Mouse (Mus musculus): ENCODE data around the gene St6galnac3. TPM values are rescaled to one million over a fixed set of nuclear protein-coding genes. Genes with fewer than 3 reads are reported as not detected.

The St6galnac3 gene
- total and polyA plus RNA-seq, 2 experiments from 2014 or later = 6.9 to 16.6 TPM

GRCm38 (mm10) chr3:153720922-153721321, 4.1 kb downstream of the St6galnac3 start:
- Histone ChIP-seq H3K27me3 (ENCODE audit: insufficient read depth, low read length) (no peaks in the 10 kb centered on the region), H3K4me2 (ENCODE audit: low read depth) (no peak overlapping the region), H3K27ac (ENCODE audit: low read depth, low read length) (no peak overlapping the region), H3K4me1 (ENCODE audit: insufficient read depth) (peaks cover 16% of the 10 kb centered on the region; the same call in 1 of the 2 replicates), H3K36me3 (ENCODE audit: insufficient read depth) (no peaks in the 10 kb centered on the region), H3K9me3 (ENCODE audit: low read length) (no peaks in the 10 kb centered on the region), H3K9ac (no peak overlapping the region), H3K4me3 (ENCODE audit: low read depth, low read length) (no peak overlapping the region)
- ATAC-seq = no peak
- 78% methylated on average over 4 of the region's 4 CpGs for WGBS
- TF ChIP-seq CTCF (IDR thresholded peaks at IDR 0.05; ENCODE audit: low read depth) = no peak
- no peak for DNase-seq

- WGBS = 63% methylated on average over 3 of the region's 3 CpGs
- Histone ChIP-seq H3K4me2 (ENCODE audit: low read depth) (no peak overlapping the region), H3K27ac (ENCODE audit: low read depth, low read length) (no peak overlapping the region), H3K36me3 (ENCODE audit: insufficient read depth) (no peaks in the 10 kb centered on the region), H3K27me3 (ENCODE audit: insufficient read depth, low read length) (no peaks in the 10 kb centered on the region), H3K4me3 (ENCODE audit: low read depth, low read length) (no peak overlapping the region), H3K9me3 (ENCODE audit: low read length) (no peaks in the 10 kb centered on the region), H3K4me1 (ENCODE audit: insufficient read depth) (peaks cover 16% of the 10 kb centered on the region; the same call in 1 of the 2 replicates), H3K9ac (no peak overlapping the region)
- DNase-seq (no peak), ATAC-seq (no peak)
- no peak for TF ChIP-seq CTCF (IDR thresholded peaks at IDR 0.05; ENCODE audit: low read depth)
Observed at GRCm38 (mm10) chr3:153720296-153720695, 4.7 kb downstream of the St6galnac3 start.

GRCm38 (mm10) chr3:153719256-153719970, 5.6 kb downstream of the St6galnac3 start:
- ATAC-seq (peak; percentile 25; the same call in 1 of the 2 replicates), DNase-seq (no peak)
- Histone ChIP-seq H3K9ac (no peak overlapping the region), H3K9me3 (ENCODE audit: low read length) (no peaks in the 10 kb centered on the region), H3K27me3 (ENCODE audit: insufficient read depth, low read length) (no peaks in the 10 kb centered on the region), H3K4me1 (ENCODE audit: insufficient read depth) (peaks cover 16% of the 10 kb centered on the region; the same call in 1 of the 2 replicates), H3K27ac (ENCODE audit: low read depth, low read length) (no peak overlapping the region), H3K4me2 (ENCODE audit: low read depth) (no peak overlapping the region), H3K4me3 (ENCODE audit: low read depth, low read length) (no peak overlapping the region), H3K36me3 (ENCODE audit: insufficient read depth) (no peaks in the 10 kb centered on the region)
- no peak for TF ChIP-seq CTCF (IDR thresholded peaks at IDR 0.05; ENCODE audit: low read depth)
- WGBS = 87% methylated on average over 9 of the region's 9 CpGs

GRCm38 (mm10) chr3:153718724-153719123, 6.2 kb downstream of the St6galnac3 start:
- TF ChIP-seq CTCF (IDR thresholded peaks at IDR 0.05; ENCODE audit: low read depth) = no peak
- Histone ChIP-seq H3K4me1 (ENCODE audit: insufficient read depth) (peaks cover 10% of the 10 kb centered on the region; the same call in 1 of the 2 replicates), H3K4me3 (ENCODE audit: low read depth, low read length) (no peak overlapping the region), H3K9me3 (ENCODE audit: low read length) (no peaks in the 10 kb centered on the region), H3K27ac (ENCODE audit: low read depth, low read length) (no peak overlapping the region), H3K27me3 (ENCODE audit: insufficient read depth, low read length) (no peaks in the 10 kb centered on the region), H3K4me2 (ENCODE audit: low read depth) (no peak overlapping the region), H3K36me3 (ENCODE audit: insufficient read depth) (no peaks in the 10 kb centered on the region), H3K9ac (no peak overlapping the region)
- DNase-seq = no peak
- no peak for ATAC-seq
- 73% methylated on average over 8 of the region's 8 CpGs for WGBS

- H3K9ac ChIP-seq = no peak overlapping the region
- DNase-seq (no peak), ATAC-seq (no peak)
- WGBS = 81% methylated on average over 7 of the region's 7 CpGs
- TF ChIP-seq CTCF (IDR thresholded peaks at IDR 0.05; ENCODE audit: low read depth) = no peak
- no peak overlapping the region for H3K4me2 ChIP-seq (ENCODE audit: low read depth)
- H3K4me1 ChIP-seq (ENCODE audit: insufficient read depth) = 0 out of 2 replicates have a peak, but pooled peaks cover 3% of the 10 kb centered on the region
- no peaks in the 10 kb centered on the region for H3K9me3 ChIP-seq (ENCODE audit: low read length)
- H3K27ac ChIP-seq (ENCODE audit: low read depth, low read length) = no peak overlapping the region
- no peak overlapping the region for H3K4me3 ChIP-seq (ENCODE audit: low read depth, low read length)
- H3K36me3 ChIP-seq (ENCODE audit: insufficient read depth) = no peaks in the 10 kb centered on the region
- H3K27me3 ChIP-seq (ENCODE audit: insufficient read depth, low read length) = no peaks in the 10 kb centered on the region
Observed at GRCm38 (mm10) chr3:153717742-153718141, 7.2 kb downstream of the St6galnac3 start.

GRCm38 (mm10) chr3:153715646-153716045, 9.3 kb downstream of the St6galnac3 start:
- no peak overlapping the region for H3K9ac ChIP-seq
- H3K36me3 ChIP-seq (ENCODE audit: insufficient read depth) = no peaks in the 10 kb centered on the region
- H3K4me3 ChIP-seq (ENCODE audit: low read depth, low read length) = no peak overlapping the region
- no peak for TF ChIP-seq CTCF (IDR thresholded peaks at IDR 0.05; ENCODE audit: low read depth)
- no peaks in the 10 kb centered on the region for H3K4me1 ChIP-seq (ENCODE audit: insufficient read depth)
- WGBS = 81% methylated on average over 7 of the region's 7 CpGs
- ATAC-seq = no peak
- H3K27ac ChIP-seq (ENCODE audit: low read depth, low read length) = no peak overlapping the region
- no peaks in the 10 kb centered on the region for H3K27me3 ChIP-seq (ENCODE audit: insufficient read depth, low read length)
- H3K4me2 ChIP-seq (ENCODE audit: low read depth) = no peak overlapping the region
- DNase-seq = no peak
- H3K9me3 ChIP-seq (ENCODE audit: low read length) = no peaks in the 10 kb centered on the region

- Histone ChIP-seq H3K36me3 (ENCODE audit: insufficient read depth) (no peaks in the 10 kb centered on the region), H3K27ac (ENCODE audit: low read depth, low read length) (no peak overlapping the region), H3K4me2 (ENCODE audit: low read depth) (no peak overlapping the region), H3K9me3 (ENCODE audit: low read length) (no peaks in the 10 kb centered on the region), H3K27me3 (ENCODE audit: insufficient read depth, low read length) (no peaks in the 10 kb centered on the region), H3K4me1 (ENCODE audit: insufficient read depth) (no peaks in the 10 kb centered on the region), H3K9ac (no peak overlapping the region), H3K4me3 (ENCODE audit: low read depth, low read length) (no peak overlapping the region)
- no peak for TF ChIP-seq CTCF (IDR thresholded peaks at IDR 0.05; ENCODE audit: low read depth)
- ATAC-seq = no peak
- WGBS = 71% methylated on average over 1 of the region's 1 CpGs
- no peak for DNase-seq
Observed at GRCm38 (mm10) chr3:153710545-153710944, 14.4 kb downstream of the St6galnac3 start.
